9 mouse cellular contexts compared by ENCODE assay signal in the genomic region with DNA sequence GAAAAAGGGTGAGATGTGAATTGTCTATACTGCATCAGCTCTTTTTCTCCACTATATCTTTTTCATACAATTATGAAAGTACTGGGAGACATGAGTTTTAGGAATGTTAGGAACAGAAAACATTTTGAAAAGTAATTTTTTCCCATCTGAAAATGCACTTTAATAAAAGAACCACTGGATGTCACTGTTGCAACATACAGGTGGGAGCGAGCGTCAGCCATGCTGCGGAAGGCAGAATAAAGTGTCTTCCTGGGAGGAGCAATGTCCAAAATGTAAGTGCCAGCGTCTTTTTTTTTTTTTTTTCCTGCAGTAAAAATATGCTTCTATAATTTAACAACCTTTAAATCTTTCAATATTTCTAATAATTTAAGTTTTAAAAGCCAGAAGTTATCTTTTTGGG.
A peak's percentile ranks its signal among the peaks of the same experiment; 100 is the strongest.
DNase-seq lines count a peak whose midpoint lies in the region; ATAC-seq and TF ChIP-seq lines count a peak whose summit lies in the region.
"Had no signal": no experiment of that assay in that cellular context is flagged by ENCODE, and none has a peak within 500 bp of the region (broad histone marks: within the 10 kb centered on the region; RNA-seq: fewer than 3 reads in every experiment).

No protein-coding gene starts in this region.

- H3K27me3 ChIP-seq in kidney, postnatal 0 days (ENCODE audit: insufficient read depth, low read length) = no peaks in the 10 kb centered on the region
- H3K27me3 ChIP-seq in embryonic facial prominence, embryonic 10.5 days (replicated peaks; ENCODE audit: low read depth, poor library complexity, severe bottlenecking) = no peaks in the 10 kb centered on the region
- H3K27me3 ChIP-seq: neural tube, embryonic 13.5 days had no signal

- no peaks in the 10 kb centered on the region for H3K36me3 ChIP-seq in kidney, postnatal 0 days (ENCODE audit: insufficient read depth, low read length)
- no peaks in the 10 kb centered on the region for H3K36me3 ChIP-seq in embryonic facial prominence, embryonic 10.5 days (replicated peaks)
- H3K36me3 ChIP-seq: neural tube, embryonic 13.5 days had no signal

- peak; percentile 81 for TF ChIP-seq CTCF in kidney, postnatal 0 days (IDR thresholded peaks at IDR 0.05; ENCODE audit: low read depth)

- 3% methylated on average over 4 of the region's 4 CpGs for WGBS in kidney, postnatal 0 days
- WGBS in embryonic facial prominence, embryonic 10.5 days = 21% methylated on average over 4 of the region's 4 CpGs

- no peak overlapping the region for H3K27ac ChIP-seq in kidney, postnatal 0 days
- H3K27ac ChIP-seq in embryonic facial prominence, embryonic 10.5 days (replicated peaks) = no peak overlapping the region
- H3K27ac ChIP-seq: neural tube, embryonic 13.5 days had no signal

- H3K9ac ChIP-seq in kidney, postnatal 0 days (ENCODE audit: low read depth, low read length) = no peak overlapping the region
- H3K9ac ChIP-seq: neural tube, embryonic 13.5 days had no signal

- no peaks in the 10 kb centered on the region for H3K4me1 ChIP-seq in kidney, postnatal 0 days (replicated peaks; ENCODE audit: insufficient read depth, low read length)
- H3K4me1 ChIP-seq in embryonic facial prominence, embryonic 10.5 days = no peaks in the 10 kb centered on the region
- H3K4me1 ChIP-seq: neural tube, embryonic 13.5 days had no signal

- H3K4me2 ChIP-seq in kidney, postnatal 0 days (ENCODE audit: low read length) = no peak overlapping the region
- H3K4me2 ChIP-seq: neural tube, embryonic 13.5 days had no signal

- ATAC-seq in kidney, postnatal 0 days (replicated peaks; ENCODE audit: low FRiP score, low read depth) = no peak
- peak; percentile 45 for ATAC-seq in CD4-positive, CD25-positive, alpha-beta regulatory T cell, adult 4 months

- no peaks in the 10 kb centered on the region for H3K9me3 ChIP-seq in kidney, postnatal 0 days (replicated peaks; ENCODE audit: low read length)
- H3K9me3 ChIP-seq in embryonic facial prominence, embryonic 10.5 days = no peaks in the 10 kb centered on the region
- H3K9me3 ChIP-seq: neural tube, embryonic 13.5 days had no signal

- H3K4me3 ChIP-seq in kidney, postnatal 0 days (replicated peaks; ENCODE audit: low read depth, low read length) = no peak overlapping the region
- H3K4me3 ChIP-seq in embryonic facial prominence, embryonic 10.5 days = no peak overlapping the region
- H3K4me3 ChIP-seq: neural tube, embryonic 13.5 days had no signal

- DNase-seq in adrenal gland, postnatal 10 days = peak; percentile 18
- no peak for DNase-seq in adrenal gland, adult 18-20 months (ENCODE audit: low spot score in 2 of 2)
- peak; percentile 83 for DNase-seq in kidney, postnatal 0 days (ENCODE audit: low spot score)
- DNase-seq in kidney, adult 18-20 months = no peak
- peak; percentile 30 for DNase-seq in embryonic facial prominence, embryonic 10.5 days (ENCODE audit: low spot score)
- DNase-seq in retina, adult 2 months (ENCODE audit: low read depth, low spot score) = peak; percentile 8
- no peak for DNase-seq in yolk sac, embryonic 10.5 days (ENCODE audit: low spot score)

Comparison
In these comparisons a context has a peak if more than half of its experiments do, and no peak if none do; other contexts are left out.
1. DNase-seq: peak in adrenal gland, postnatal 10 days (single experiment), kidney, postnatal 0 days (single experiment), embryonic facial prominence, embryonic 10.5 days (single experiment) and retina, adult 2 months (single experiment); none in adrenal gland, adult 18-20 months (0 of 2), kidney, adult 18-20 months (single experiment) and yolk sac, embryonic 10.5 days (single experiment).